Mouse (Mus musculus): Measurements from ENCODE around the gene Serac1.

Serac1 gene

DNA sequence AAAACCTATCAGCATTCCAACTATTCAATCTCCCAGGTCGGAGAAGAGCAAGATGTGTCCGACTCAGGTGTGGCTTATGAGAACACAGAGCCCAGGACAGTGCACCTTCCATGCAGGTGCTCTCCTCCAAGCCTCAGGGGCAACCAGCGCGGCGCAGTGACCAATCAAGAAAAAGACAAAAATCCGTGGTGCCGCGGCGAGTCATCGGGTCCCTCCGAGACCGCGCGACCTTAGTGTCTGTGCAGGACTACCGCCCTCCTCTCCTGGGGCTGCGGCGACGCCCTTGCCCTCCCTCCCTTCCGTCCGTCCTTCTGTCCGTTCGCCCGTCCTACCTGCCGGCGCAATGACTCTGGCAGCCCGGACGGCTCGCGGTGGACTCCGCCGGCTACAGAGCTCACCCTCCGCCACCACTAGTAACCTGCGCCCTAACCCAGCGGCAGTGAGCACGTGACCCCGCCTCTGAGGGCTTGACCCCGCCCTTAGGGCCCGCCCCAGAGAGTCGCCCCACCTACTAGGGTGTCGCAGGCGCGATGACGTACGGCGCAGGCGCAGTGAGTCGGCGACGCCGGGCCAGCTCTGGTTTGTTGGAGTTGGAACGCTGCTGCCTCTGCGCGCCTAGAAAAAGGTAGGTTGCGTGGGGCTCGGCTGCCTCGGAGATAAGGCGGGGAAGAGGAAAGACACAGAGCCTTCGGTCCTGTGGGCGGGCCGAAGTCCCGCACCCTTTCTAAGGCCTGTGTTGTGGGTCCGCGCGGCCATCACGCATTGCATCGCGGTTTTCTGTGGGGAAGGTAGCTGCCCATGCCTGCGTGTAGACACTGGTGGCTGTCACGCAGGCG is at the start of gene Serac1, which contains the start of gene Gtf2h5:
Gene Serac1, minus strand, starts transcription at position 455 of the 836 bp plus-strand sequence.
Gene Gtf2h5, plus strand, starts transcription at position 500 of the 836 bp plus-strand sequence.
- peak; percentile 100 for DNase-seq

DNA sequence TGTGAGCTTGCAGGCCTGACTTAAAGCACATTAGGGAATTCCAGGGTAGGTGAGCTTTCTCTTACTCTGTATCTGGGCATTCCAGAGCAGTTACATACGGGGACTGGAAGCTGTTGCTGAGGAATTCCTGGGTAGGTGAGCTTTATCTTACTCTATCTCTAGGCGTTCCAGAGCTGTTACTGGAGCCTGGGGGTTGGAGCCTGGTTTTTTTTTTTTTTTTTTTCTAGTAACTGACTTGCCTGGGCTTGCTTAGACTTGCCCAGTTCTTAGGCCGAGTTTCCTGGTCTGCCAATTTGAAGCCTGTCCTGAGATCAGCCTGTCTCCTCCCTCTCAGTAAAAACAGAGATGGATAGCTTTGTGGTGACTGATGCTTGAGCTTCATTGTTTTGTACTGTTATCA is 48.5 kb upstream of the Serac1 start:
- DNase-seq, result peak; percentile 68

DNA sequence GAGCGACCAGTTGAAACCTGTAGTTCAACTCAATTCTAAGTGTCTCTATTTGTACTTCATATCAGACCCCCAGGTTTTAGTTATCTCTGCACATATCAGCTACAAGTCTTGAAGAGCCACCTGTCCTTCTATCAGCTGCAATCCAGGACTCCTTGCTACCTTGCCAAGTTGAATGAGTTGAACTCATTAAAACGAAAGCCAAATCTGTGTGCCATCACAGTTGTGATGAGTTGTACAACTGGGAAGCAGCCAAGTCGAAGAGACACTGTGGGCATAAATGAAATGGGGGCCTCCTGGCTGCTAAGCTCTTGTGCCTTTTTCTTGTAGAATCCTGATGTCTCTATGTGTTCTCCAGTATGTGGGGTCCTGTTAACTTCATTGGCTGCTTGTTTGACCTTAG is 45.9 kb upstream of the Serac1 start:
- DNase-seq, result peak; percentile 61

DNA sequence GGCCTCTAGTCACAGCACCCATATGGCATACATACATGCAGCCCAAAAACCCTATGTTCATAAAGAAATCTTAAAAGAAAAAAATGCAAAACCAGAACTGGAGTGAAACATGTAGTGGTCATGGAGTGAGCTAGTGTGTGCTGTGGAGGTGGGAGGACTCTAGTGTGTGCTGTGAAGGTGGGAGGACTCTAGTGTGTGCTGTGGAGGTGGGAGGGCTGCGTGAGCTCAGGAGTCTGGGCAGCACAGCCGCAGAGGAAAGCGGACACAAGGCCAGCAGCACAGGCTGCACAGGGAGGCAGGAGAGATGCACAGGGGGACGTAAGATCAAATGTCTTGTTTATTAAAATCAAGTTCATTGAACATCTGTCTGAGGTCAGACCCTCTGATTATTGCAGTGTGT is 44.2 kb upstream of the Serac1 start:
- DNase-seq, result peak; percentile 72

DNA sequence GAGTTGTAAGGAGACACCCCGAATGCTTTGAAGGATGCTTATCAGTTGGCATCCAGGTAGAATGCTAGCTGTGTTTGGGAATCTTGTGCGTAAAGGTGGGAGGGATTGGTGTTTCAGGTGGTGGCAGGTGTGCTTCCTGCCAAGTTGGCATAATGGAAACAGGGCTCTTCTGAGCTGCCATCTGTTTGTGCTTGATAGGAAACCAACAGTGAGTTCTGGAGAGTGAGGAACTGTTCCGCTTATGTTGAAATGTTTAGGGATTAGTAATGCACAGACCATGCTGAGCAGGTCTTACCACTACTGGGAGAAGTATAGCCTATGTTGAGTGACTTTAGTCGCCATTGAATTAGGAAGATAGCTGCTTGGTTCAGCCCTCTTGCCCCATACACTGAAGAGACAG is 39.3 kb upstream of the Serac1 start:
- peak; percentile 61 for DNase-seq

DNA sequence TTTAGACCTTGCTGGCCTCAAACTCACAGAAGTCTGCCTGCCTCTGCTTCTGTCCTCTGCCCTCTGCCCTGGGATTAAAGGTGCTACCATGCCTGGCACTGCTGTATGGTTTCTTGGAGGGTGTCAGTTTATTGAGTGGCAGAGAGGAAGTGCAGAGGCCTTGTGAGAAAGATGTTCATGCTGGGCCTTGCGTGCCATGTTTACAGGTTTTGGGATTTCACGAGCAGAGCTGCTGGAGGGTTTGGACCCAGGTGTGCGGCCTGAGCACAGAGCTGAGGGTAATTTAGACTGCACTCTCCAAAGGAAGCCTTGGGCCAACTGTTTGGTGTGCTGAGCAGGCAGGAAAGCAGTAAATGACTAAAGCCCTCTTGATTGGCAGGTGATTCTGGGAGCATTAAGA is 38.4 kb upstream of the Serac1 start:
- peak; percentile 73 for DNase-seq

DNA sequence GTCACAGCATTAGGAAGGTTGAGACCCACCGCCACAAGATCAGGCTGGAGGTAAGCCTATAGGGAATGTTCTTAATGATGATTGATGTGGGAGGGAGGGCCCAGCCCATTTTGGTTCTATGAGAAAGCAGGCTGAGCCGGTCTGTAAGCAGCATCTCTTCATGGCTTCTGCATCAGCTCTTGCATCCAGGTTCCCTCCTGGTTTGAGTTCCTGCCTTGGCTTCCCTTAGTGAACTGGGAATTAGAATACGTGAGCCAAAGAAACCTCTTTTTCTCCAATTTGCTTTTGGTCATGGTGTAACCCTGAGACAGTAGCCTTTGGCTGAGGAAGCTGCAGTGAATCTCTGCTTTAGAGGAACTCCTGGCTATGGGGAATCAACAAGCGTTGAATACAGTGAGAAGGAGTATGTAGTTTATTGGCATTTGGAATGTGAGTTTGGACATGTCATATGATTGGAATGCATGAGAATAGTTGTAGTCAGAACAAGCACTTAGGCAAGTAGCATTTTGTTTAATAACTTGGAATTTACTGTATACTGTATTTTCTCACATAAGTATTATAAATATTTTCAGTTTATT is 37.7 kb upstream of the Serac1 start:
- no peak for DNase-seq

DNA sequence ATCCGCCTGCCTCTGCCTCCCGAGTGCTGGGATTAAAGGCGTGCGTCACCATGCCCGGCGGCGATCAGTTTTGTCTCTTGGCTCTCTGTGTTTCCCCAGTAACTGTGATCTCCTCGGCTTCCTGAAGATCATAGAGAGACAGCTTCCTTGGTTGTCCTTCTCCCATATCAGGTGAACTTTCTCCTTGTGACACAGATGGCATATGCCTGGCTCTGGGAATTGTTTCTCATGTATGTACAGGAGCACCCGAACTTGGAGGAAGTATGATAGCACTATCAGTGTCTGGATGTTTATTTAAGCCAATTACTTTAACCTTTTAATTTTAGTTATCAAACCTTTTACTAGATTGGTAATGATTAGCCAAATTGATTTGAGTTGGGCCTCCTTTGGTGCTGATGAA is 35.5 kb upstream of the Serac1 start:
- DNase-seq, result peak; percentile 61

DNA sequence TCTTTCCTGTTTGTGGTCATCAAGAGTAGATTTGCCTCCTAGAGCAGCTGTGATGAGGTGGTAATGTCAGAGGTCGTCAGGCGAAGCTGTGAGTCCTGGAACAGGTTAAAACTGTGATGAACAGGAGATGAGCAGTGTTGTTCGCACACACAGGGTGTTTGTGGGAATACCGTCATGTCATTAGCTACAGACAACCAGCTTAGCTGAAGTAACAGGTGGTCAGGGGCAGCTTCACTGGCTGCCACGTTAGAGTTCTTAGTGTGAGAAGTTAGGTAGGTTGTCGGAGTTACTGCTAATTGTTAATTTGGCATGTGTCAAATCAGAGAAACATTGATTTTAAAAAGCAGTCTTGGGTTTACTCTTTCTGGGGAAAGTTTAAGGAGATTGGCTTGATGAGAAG is 34.1 kb upstream of the Serac1 start:
- DNase-seq, result peak; percentile 78

DNA sequence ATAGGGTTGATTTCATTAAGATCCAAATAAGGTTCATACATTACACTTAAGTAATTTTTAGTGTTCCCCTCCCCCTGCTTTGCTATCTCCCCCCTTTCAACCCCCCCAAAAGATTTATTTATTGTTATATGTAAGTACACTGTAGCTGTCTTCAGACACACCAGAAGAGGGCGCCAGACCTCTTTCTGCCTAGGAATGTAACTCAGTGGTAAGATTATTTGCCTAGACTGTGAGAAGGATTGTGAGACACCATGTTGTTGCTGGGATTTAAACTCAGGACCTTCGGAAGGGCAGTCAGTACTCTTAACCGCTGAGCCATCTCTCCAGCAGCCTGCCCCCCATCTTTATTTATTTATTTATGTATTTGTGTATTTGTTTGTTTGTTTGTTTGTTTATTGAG is 31.4 kb upstream of the Serac1 start:
- no peak for DNase-seq

DNA sequence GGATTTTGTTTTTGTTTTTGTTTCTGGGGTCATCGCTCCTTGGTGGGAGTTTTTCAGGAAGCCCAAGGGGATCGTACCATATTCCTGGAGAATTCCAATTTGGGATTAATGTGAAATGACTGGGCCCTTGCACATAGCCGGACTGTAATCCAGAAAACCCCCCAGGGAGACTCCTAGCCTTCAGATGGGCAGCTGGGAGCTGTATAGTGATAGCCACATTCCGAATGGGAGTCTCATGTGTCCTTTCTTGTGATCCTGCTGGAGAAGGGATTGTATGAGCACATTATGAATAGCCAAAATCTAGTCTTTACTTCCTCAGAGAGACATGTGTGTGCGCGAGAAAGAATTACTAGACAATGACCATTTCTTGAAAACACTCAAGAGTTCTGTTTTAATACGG is 28.6 kb upstream of the Serac1 start:
- peak; percentile 92 for DNase-seq

DNA sequence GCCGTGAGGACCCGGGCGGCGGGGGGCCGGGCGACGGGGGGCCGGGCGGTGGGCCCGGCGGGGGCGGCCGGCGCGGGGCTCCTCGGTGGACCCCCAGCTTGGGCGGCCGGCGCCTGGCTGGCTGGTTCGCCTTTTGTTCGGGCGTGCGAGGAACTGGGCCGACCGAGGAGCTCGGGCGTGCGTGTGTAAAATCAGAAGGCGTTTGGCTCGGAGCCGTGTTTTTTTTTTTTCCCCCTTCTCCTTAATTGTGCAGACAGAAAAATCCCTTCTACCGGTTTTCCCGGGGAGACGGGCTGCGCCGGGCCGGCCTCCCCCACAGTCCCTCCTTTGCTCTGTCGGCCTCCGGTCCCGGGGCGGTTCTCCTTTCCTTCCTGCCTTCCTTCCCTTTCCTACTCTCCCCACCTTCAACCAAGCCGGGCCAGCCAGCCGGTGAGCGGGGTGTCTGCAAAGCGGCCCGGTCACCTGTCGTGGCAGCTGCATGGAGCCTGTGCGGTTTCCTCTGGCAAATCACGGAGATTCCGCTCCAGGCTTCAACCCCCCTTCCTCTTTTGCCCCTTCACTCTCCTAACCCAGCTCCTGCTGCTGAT is 27.6 kb upstream of the Serac1 start:
- peak; percentile 97 for DNase-seq

DNA sequence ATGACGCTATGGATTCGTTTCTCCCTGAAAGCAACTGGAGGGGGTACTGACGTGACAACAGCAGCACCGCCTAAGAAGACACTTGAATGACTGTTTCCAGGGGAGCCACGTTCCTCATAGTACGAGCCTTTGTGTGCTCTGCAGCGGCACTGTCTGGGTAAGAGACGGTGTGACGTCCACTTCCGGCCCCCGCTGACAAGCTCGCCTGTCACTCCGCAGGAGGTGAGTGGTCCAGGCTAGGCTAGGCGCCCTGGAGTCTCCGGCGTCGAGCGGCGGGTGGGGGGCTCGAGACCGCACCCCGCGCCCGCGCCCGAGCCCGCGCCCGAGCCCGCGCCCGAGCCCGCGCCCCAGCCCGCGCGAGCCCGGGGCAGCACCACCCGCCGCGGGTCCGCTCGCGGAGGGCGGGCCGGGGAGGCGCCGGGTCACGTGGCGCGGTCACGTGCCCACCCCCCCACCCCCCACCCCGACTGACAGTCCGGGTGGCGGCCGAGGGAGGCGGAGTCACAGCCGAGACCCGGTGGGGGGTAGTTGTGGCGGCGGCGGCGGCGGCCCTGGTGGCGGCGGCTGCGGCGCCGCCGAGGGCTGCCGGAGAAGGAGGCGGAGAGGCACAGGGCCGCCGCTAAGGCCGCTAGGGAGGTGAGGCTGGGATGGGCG is 26.9 kb upstream of the Serac1 start, which contains the start of gene Tulp4:
Gene Tulp4, plus strand, starts transcription at position 77 of the 654 bp plus-strand sequence.
- peak; percentile 99 for DNase-seq

DNA sequence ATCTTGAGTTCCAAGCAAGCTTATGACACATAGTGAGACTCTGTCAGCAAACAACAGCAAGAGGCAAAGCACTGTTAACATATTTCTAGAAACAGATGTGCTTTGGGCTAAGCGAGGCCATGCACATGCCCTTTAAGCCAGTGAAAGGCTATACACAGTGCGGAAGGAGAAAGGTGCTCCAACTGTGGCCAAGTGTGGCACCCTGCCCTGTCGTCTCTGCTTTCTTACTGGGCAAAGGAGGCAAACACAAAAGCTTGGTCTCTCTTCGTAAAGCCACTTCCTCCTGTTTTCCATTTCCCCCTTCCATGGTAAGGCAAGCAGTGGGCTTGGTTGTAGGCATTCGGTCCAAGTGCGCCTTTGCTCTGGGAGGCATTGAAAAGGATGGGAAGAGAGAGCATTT is 24.0 kb upstream of the Serac1 start:
- DNase-seq, result no peak

DNA sequence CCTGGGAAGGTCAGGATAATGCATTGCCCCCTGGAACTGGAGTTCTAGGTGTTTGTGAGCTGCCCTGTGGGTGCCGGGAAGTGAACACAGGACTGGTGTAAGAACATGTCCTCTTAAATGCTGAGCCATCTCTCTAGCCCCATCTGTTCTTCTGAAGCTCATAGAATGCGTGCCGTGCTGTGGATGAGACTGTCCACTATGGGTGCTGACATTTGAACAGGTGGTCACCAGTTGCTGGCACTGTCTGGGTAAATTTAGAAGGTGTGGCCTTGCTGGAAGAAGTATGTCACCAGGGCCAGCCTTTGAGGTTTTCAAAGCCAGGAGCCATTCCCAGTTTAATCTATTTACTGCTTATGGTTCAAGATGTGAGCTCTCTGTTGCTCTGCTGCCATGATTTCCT is 22.7 kb upstream of the Serac1 start:
- DNase-seq, result no peak

DNA sequence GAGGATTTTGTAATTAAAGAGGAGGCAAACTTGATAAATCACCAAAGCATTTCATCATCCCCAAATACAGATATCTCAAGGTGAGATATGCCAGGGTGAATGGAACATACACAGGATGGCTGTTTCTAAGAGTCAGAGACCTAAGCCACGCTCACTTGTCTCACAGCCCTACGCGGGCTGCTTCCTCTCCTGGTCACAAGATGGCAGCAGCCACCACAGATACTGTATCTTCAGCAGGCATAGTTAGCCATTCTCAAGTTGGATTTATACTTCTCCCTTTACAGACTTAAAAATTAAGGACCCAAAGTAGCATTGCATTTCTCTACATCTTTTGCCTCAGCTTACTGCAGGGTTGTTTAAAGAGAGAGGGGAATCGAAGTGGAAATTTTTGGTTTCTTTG is 18.3 kb upstream of the Serac1 start:
- peak; percentile 90 for DNase-seq

DNA sequence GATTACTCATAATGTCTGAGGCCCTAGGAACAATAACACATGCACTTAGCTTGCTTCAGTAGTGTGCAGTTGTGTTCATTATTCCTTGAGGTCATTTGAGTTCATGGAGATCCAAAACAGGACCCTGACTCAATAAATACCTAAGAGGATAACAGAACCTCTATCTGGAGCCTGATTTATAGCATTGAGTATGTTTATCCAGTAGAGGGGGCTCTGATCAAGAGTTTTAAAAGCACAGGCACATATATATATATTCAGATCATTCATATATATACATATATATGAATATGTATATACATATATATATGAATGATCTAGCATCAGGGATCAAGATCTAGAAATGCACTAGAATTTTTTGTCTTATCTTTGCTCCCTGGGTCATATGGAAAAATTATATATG is 16.0 kb upstream of the Serac1 start:
- DNase-seq, result no peak

DNA sequence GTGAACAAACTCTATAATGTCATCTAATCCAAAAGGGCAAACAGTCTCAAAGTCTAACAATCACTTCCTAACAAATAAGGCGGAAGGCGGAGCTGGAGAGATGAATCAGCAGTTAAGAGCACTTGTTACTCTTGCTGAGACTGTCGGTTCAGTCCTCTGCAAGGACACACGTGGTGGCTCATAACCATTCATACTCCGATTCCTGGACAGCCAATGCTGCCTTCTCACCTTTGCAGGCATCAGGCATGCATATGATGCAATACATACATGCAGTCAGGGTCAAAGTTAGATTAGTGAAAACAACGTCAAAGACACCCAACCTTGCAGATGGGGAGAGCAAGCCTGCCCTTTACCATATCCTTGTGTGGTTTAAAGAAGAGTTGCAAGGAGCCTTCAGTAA is 12.1 kb upstream of the Serac1 start:
- DNase-seq, result no peak

DNA sequence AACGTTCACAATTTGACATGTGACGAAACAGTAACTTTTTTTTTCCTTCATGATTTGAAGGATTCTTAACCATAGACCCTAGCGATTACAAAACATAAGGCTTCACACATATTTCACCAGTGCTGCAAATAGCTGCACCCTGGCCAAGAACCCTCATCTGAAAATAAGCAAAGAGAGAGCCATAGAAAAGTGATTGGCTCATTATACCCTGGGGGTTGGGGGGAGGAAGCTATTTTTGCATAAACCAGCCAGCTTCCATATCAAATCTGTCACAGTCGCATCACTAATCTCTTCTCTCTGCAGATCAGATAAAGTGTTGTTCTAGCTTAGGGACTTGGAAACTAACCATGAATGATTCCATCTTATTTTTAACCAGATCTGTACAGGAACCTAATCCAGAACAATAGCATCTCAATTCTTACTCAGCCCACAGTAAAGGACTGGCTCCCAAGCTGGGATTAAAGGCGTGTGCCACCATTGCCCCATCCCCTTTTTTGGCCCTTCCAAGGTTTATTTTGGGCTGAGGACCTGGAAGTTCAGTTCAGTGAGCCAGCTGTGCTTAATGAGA is 3.9 kb upstream of the Serac1 start:
- DNase-seq, result no peak

DNA sequence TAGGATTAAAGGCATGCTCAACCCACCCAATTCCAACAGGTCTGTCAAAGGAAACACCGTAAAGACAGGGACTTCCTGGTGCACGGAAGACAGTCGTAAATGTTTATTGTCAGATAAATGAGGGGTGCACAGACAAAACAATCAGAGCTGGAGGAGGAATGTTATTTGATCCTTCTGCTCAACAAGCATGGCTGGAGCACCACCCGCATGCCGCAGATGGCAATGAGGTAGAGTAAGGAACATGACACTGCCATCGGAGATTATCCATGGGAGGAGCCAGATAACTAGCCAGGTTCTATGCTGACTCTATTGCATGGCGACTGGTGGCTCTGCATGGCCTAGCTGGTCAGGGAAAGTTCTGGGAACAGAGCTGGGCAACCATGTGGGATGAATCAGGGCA is 6.1 kb downstream of the Serac1 start:
- no peak for DNase-seq

DNA sequence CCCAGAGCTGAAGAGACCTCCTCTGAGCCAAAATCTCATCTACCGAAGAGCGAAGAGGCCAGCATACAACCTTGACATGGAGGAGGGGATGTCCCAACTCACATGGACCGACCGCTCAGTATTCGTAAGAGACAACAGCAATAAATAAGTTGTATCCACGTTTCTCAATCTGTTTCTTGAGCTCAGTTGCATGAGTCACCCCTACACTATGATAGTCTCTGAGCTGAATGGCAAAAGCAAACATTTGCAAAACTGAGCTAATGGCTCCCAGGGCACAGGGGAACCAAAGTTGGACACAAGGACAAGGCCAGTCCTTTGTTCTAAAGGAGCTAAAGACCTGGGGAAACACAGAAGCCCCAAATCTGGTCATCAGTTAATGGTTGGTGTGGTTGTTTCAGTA is 9.7 kb downstream of the Serac1 start:
- DNase-seq, result no peak

DNA sequence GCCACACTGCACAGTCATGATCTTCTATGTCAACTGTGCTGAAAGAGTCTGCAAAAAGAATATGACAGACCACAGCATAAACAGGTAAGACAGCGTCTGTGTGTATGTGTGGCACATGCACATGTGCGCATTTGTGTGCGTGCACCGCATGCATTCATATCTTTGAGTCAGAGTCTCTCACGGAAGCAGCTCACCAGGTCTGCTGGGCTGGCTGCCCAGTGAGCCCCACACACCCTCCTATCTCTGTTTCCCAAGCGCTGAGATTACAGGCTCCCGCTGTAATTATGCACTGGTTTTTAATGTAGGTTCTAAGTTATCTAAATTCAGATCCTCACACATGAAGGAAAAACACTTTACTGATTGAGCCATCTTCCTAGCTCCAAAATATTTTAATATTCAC is 11.9 kb downstream of the Serac1 start:
- no peak for DNase-seq

DNA sequence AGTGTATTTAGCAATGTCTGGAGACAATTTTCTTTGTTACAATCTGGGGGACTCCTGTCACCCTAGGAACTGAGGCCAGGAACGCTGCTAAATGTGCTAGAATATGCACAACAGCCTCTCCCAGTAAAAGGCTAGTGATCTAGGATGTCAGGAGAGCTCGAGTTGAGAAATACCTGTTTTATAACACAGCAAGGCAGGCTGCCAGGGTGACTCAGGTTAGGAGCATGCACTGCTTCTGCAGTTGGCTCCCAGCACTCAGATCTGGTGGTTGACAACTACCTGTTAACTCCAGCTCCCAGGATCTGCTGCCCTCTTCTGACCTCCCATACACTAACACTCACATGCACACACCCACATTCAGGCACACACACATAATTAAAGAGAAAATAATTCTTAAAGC is 13.5 kb downstream of the Serac1 start:
- no peak for DNase-seq

Measured in heart, adult 11 months (tissue).